Mouse (Mus musculus): Measurements from ENCODE around the gene Ropn1. TPM values are rescaled to one million over a fixed set of nuclear protein-coding genes. Genes with fewer than 3 reads are reported as not detected.

Gene Ropn1
- not detected for polyA plus RNA-seq (2014; fragmentation: Illumina TruSeq; extraction: RNeasy Lipid Tissue Mini Kit (QIAGEN cat#74804); ENCODE audit: low read depth, low replicate concordance)

DNA sequence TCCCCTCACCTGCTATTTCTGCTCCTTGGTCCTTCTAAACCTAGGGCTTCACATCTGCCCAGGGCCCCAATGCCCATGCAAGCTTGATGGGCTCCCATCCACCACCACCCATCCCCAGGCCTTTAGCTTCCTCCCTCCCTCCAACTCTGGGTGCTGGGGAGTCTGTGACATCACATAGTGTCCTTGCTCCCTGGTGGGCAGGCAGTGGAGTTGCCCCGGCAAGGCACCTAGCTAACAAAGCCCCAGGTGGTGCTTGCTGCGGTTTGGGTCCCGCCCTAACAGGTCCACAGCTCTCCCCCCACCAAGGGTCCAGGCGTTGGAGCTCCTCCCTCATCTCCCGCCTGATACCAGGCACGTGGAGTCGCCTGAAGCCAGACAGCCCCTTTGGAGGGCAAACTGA lies at the start of gene Ropn1:
Gene Ropn1 (plus strand): TSS at position 301 of the 400 bp plus-strand sequence.

DNA sequence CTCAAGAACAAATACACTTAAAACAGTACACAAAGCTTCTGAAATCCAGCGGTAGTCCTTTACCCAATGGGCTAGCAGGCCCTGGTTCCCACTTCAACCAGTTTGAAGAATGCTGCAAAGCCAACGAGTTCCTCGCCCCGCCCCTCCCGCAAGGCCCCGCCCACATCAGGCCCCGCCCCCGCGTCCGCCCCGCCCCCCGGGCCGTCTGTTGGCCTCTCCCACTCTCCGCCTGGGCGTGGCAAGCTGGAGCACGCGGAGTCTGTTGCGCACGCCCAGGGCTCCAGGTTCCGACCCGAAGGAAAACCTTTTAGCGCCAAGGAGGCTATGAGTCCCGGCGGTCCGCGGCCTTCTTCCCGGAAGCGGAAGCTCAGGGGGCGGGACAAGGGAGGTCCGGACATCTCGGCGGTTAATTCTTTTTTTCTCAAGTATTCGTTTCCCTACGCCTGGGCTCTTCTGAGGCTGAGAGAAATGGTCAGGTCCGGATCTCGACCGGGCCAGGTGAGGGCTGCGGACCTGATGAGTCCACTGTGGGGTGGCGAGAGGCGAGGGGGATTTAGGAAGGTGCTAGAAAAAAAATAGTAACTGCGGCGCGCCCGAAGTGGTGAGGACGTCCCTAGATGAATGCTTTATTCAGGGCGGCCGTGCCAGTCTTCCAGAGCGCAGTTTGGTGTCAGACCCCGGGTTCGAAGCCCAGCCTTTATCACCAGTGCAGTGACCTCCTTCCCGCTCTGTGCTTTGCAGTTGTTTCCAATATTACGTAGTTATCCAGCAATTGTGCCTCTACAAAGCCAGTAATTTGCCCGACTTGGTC lies 40.8 kb downstream of the Ropn1 start, which contains the start of gene Ccdc14:
Gene Ccdc14 (plus strand): TSS at position 283 of the 811 bp plus-strand sequence.

Other genes starting within 250 kb of the Ropn1 start
- gene Kalrn, start 76.4 kb upstream of the Ropn1 start, polyA plus RNA-seq (2014; fragmentation: Illumina TruSeq; extraction: RNeasy Lipid Tissue Mini Kit (QIAGEN cat#74804); ENCODE audit: low read depth, low replicate concordance): 18.1 TPM
- 7.0 TPM for gene Ccdc14, start 40.7 kb downstream of the Ropn1 start, polyA plus RNA-seq (2014; fragmentation: Illumina TruSeq; extraction: RNeasy Lipid Tissue Mini Kit (QIAGEN cat#74804); ENCODE audit: low read depth, low replicate concordance)
- 213 TPM for gene Mylk, start 95.3 kb downstream of the Ropn1 start, polyA plus RNA-seq (2014; fragmentation: Illumina TruSeq; extraction: RNeasy Lipid Tissue Mini Kit (QIAGEN cat#74804); ENCODE audit: low read depth, low replicate concordance)